Mouse (Mus musculus): ENCODE data around the gene Ccdc107. TPM values are rescaled to one million over a fixed set of nuclear protein-coding genes. Genes with fewer than 3 reads are reported as not detected.
A peak's percentile ranks its signal among the peaks of the same experiment; 100 is the strongest.

Gene Ccdc107
- 54.4 and 60.3 TPM in 2 replicates for polyA plus RNA-seq (2015; fragmentation: Nextera tagmentation; extraction: Ambion mirVana)

- H3K4me3 ChIP-seq (replicated peaks) = peak within 1 kb of the TSS; percentile 74
- peak within 1 kb of the TSS; percentile 80 for H3K9ac ChIP-seq (replicated peaks)
- peak; percentile 98 for ATAC-seq
- peak within 1 kb of the TSS; percentile 67 for H3K4me2 ChIP-seq (replicated peaks)
- peak within 1 kb of the TSS; percentile 89 for H3K27ac ChIP-seq
- peaks cover 31% of the 10 kb centered on the region for H3K4me1 ChIP-seq (replicated peaks)
- 0 out of 2 replicates have a peak, but pooled peaks cover 9% of the 10 kb centered on the region for H3K36me3 ChIP-seq
- no peaks in the 10 kb centered on the region for H3K9me3 ChIP-seq
- no peaks in the 10 kb centered on the region for H3K27me3 ChIP-seq
- WGBS = under 1% methylated on average over 25 of the region's 25 CpGs
Measured at GRCm38 (mm10) chr4:43492821-43493185, at the start of gene Ccdc107. Gene Ccdc107, plus strand, starts transcription at chr4:43492900.

- under 1% methylated on average over 25 of the region's 28 CpGs for WGBS
- Histone ChIP-seq H3K27ac (peak overlapping the region; percentile 97), H3K9ac (replicated peaks) (peak overlapping the region; percentile 100), H3K9me3 (no peaks in the 10 kb centered on the region), H3K4me1 (replicated peaks) (peaks cover 21% of the 10 kb centered on the region), H3K27me3 (no peaks in the 10 kb centered on the region), H3K4me3 (replicated peaks) (peak overlapping the region; percentile 98), H3K36me3 (peaks cover 36% of the 10 kb centered on the region), H3K4me2 (replicated peaks) (peak overlapping the region; percentile 97)
- no peak for ATAC-seq
Measured at GRCm38 (mm10) chr4:43443511-43443910, 49.2 kb upstream of the Ccdc107 start.

GRCm38 (mm10) chr4:43447251-43447650 lies 45.4 kb upstream of the Ccdc107 start:
- Histone ChIP-seq H3K27me3 (no peaks in the 10 kb centered on the region; the same call in 1 of the 2 replicates), H3K27ac (no peak overlapping the region), H3K4me2 (replicated peaks) (no peak overlapping the region), H3K4me3 (replicated peaks) (no peak overlapping the region), H3K4me1 (replicated peaks) (peaks cover 17% of the 10 kb centered on the region), H3K36me3 (peaks cover 38% of the 10 kb centered on the region), H3K9me3 (no peaks in the 10 kb centered on the region), H3K9ac (replicated peaks) (no peak overlapping the region)
- 88% methylated on average over 13 of the region's 13 CpGs for WGBS
- no peak for ATAC-seq

- ATAC-seq = no peak
- 91% methylated on average over 3 of the region's 3 CpGs for WGBS
- no peak overlapping the region for H3K4me2 ChIP-seq (replicated peaks)
Measured at GRCm38 (mm10) chr4:43448554-43448953, 44.1 kb upstream of the Ccdc107 start.

GRCm38 (mm10) chr4:43452315-43452714 lies 40.4 kb upstream of the Ccdc107 start:
- no peak overlapping the region for H3K4me2 ChIP-seq (replicated peaks)
- H3K4me3 ChIP-seq (replicated peaks) = no peak overlapping the region
- 68% methylated on average over 11 of the region's 11 CpGs for WGBS
- H3K4me1 ChIP-seq (replicated peaks) = peaks cover 21% of the 10 kb centered on the region
- H3K36me3 ChIP-seq = peaks cover 13% of the 10 kb centered on the region
- ATAC-seq = no peak
- peaks cover 27% of the 10 kb centered on the region for H3K27me3 ChIP-seq
- H3K27ac ChIP-seq = no peak overlapping the region
- no peak overlapping the region for H3K9ac ChIP-seq (replicated peaks)
- H3K9me3 ChIP-seq = no peaks in the 10 kb centered on the region

More at GRCm38 (mm10) chr4:43448554-43448953, 44.1 kb upstream of the Ccdc107 start:
- Histone ChIP-seq H3K27ac (no peak overlapping the region), H3K4me1 (replicated peaks) (peaks cover 22% of the 10 kb centered on the region), H3K36me3 (peaks cover 38% of the 10 kb centered on the region), H3K9me3 (no peaks in the 10 kb centered on the region), H3K9ac (replicated peaks) (no peak overlapping the region), H3K4me3 (replicated peaks) (no peak overlapping the region), H3K27me3 (peaks cover 12% of the 10 kb centered on the region)

GRCm38 (mm10) chr4:43453413-43453812 lies 39.3 kb upstream of the Ccdc107 start:
- Histone ChIP-seq H3K4me1 (replicated peaks) (peaks cover 21% of the 10 kb centered on the region), H3K36me3 (0 out of 2 replicates have a peak, but pooled peaks cover 2% of the 10 kb centered on the region), H3K27me3 (peaks cover 27% of the 10 kb centered on the region), H3K9ac (replicated peaks) (peak overlapping the region; percentile 50), H3K9me3 (no peaks in the 10 kb centered on the region), H3K27ac (no peak overlapping the region), H3K4me2 (replicated peaks) (peak overlapping the region; percentile 49), H3K4me3 (replicated peaks) (peak overlapping the region; percentile 13)
- peak; percentile 53; the same call in 1 of the 2 replicates for ATAC-seq
- under 1% methylated on average over 18 of the region's 18 CpGs for WGBS

GRCm38 (mm10) chr4:43454041-43454836 lies 38.5 kb upstream of the Ccdc107 start, which contains the start of gene Cd72:
Gene Cd72, minus strand, starts transcription at chr4:43454628.
- Histone ChIP-seq H3K4me2 (replicated peaks) (peak within 1 kb of the TSS; percentile 49), H3K27me3 (peaks cover 27% of the 10 kb centered on the region), H3K9me3 (no peaks in the 10 kb centered on the region), H3K9ac (replicated peaks) (peak within 1 kb of the TSS; percentile 50), H3K27ac (no peak within 1 kb of the TSS), H3K4me1 (replicated peaks) (peaks cover 21% of the 10 kb centered on the region), H3K4me3 (replicated peaks) (peak within 1 kb of the TSS; percentile 13), H3K36me3 (no peaks in the 10 kb centered on the region)
- 32% methylated on average over 20 of the region's 20 CpGs for WGBS
- no peak for ATAC-seq

GRCm38 (mm10) chr4:43456470-43456869 lies 36.2 kb upstream of the Ccdc107 start:
- Histone ChIP-seq H3K27ac (no peak overlapping the region), H3K27me3 (peaks cover 27% of the 10 kb centered on the region), H3K36me3 (no peaks in the 10 kb centered on the region), H3K9me3 (no peaks in the 10 kb centered on the region), H3K9ac (replicated peaks) (no peak overlapping the region), H3K4me2 (replicated peaks) (no peak overlapping the region), H3K4me1 (replicated peaks) (peaks cover 21% of the 10 kb centered on the region), H3K4me3 (replicated peaks) (no peak overlapping the region)
- WGBS = 35% methylated on average over 4 of the region's 4 CpGs
- ATAC-seq = no peak

GRCm38 (mm10) chr4:43457124-43457523 lies 35.6 kb upstream of the Ccdc107 start:
- Histone ChIP-seq H3K27me3 (peaks cover 27% of the 10 kb centered on the region), H3K4me1 (replicated peaks) (peaks cover 21% of the 10 kb centered on the region), H3K9ac (replicated peaks) (no peak overlapping the region), H3K4me3 (replicated peaks) (no peak overlapping the region), H3K27ac (no peak overlapping the region), H3K9me3 (no peaks in the 10 kb centered on the region), H3K4me2 (replicated peaks) (no peak overlapping the region), H3K36me3 (no peaks in the 10 kb centered on the region)
- no peak for ATAC-seq
- 24% methylated on average over 8 of the region's 8 CpGs for WGBS

- Histone ChIP-seq H3K27ac (no peak overlapping the region), H3K27me3 (no peaks in the 10 kb centered on the region), H3K4me3 (replicated peaks) (no peak overlapping the region), H3K9me3 (no peaks in the 10 kb centered on the region), H3K4me2 (replicated peaks) (no peak overlapping the region), H3K4me1 (replicated peaks) (no peaks in the 10 kb centered on the region), H3K9ac (replicated peaks) (no peak overlapping the region), H3K36me3 (no peaks in the 10 kb centered on the region)
- 92% methylated on average over 5 of the region's 5 CpGs for WGBS
- ATAC-seq = no peak
Measured at GRCm38 (mm10) chr4:43463102-43463501, 29.6 kb upstream of the Ccdc107 start.

GRCm38 (mm10) chr4:43465935-43466334 lies 26.8 kb upstream of the Ccdc107 start:
- 87% methylated on average over 6 of the region's 6 CpGs for WGBS
- Histone ChIP-seq H3K27me3 (no peaks in the 10 kb centered on the region), H3K9ac (replicated peaks) (no peak overlapping the region), H3K4me3 (replicated peaks) (no peak overlapping the region), H3K27ac (no peak overlapping the region), H3K9me3 (no peaks in the 10 kb centered on the region), H3K36me3 (no peaks in the 10 kb centered on the region), H3K4me1 (replicated peaks) (no peaks in the 10 kb centered on the region), H3K4me2 (replicated peaks) (no peak overlapping the region)
- no peak for ATAC-seq

GRCm38 (mm10) chr4:43466872-43467271 lies 25.8 kb upstream of the Ccdc107 start:
- Histone ChIP-seq H3K4me3 (replicated peaks) (no peak overlapping the region), H3K4me2 (replicated peaks) (no peak overlapping the region), H3K9me3 (no peaks in the 10 kb centered on the region), H3K27ac (no peak overlapping the region), H3K4me1 (replicated peaks) (no peaks in the 10 kb centered on the region), H3K36me3 (no peaks in the 10 kb centered on the region), H3K9ac (replicated peaks) (no peak overlapping the region), H3K27me3 (no peaks in the 10 kb centered on the region)
- no peak for ATAC-seq
- WGBS = 94% methylated on average over 7 of the region's 7 CpGs

Measured in midbrain, embryonic 13.5 days (tissue).